Mouse (Mus musculus) thymus, adult 2 months (tissue): Measurements from ENCODE around the gene Hoxd12.

Experiments
- CTCF ChIP-seq: fragments of 200-500 bp; IDR thresholded peaks from 2 replicates; pipeline ENCODE4 v1.5.1; 2012; ENCODE audit warnings: mild to moderate bottlenecking, control low read depth, low read length, moderate library complexity, borderline replicate concordance; ENCODE audit not compliant: control insufficient read depth, poor library complexity, insufficient read depth; ENCODE audit errors: extremely low read depth
- POLR2A ChIP-seq: fragments of 200-500 bp; IDR thresholded peaks from 2 replicates; pipeline ENCODE4 v1.6.1; 2012; ENCODE audit warnings: mild to moderate bottlenecking, low read length, control low read depth, moderate library complexity; ENCODE audit not compliant: control insufficient read depth, poor library complexity, insufficient read depth; ENCODE audit errors: extremely low read depth

DNA sequence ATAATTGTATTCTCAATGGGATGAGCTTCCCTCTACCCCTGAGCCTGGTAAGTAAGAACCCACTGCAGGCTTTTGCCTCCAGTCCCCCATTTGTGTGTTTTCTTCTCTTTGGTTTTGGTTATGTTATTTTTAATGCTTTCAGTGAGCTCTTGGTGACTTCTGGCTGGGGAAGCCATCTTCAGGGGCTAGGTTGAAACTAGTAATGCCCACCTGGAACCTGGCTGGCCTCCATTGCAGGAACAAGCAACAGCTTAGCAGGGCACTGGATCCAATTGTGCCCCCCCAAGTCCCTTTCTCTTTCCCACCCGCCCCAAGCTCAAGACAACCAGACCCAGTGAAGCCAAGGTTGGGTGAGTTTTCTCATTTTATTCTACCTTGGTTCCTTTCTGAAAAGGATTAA, 20.6 kb downstream of the Hoxd12 start:
- TF ChIP-seq CTCF: no peak
- TF ChIP-seq POLR2A: no peak
